Mouse (Mus musculus) MEL (cell line): ENCODE data around the gene Unc93b1. TPM values are rescaled to one million over a fixed set of nuclear protein-coding genes. Genes with fewer than 3 reads are reported as not detected.

ENCODE experiments used
- DNase-seq: peaks from one replicate; pipeline ENCODE4 v3.0.0; 2011; ENCODE audit warnings: low read depth, low spot score
- H3K27ac ChIP-seq: 2 replicates; pipeline ENCODE4 v1.5.1; 2012; ENCODE audit warnings: low read depth, mild to moderate bottlenecking, control low read depth, low read length, moderate library complexity; ENCODE audit not compliant: control insufficient read depth
- H3K27me3 ChIP-seq, 2 experiments: fragments of 150-350 bp in 1 of 2; sonication (generic) in 1 of 2; 2 replicates each; pipeline ENCODE4 v1.6.1; 2012; ENCODE audit warnings: low read length in 2 of 2, mild to moderate bottlenecking in 2 of 2, improper control_type of control experiment in 1 of 2, moderate library complexity in 1 of 2; ENCODE audit not compliant: insufficient read depth in 2 of 2, control insufficient read depth in 1 of 2
- H3K36me3 ChIP-seq, 2 experiments: 2 replicates each; pipeline ENCODE4 v1.6.1; 2012 to 2014; ENCODE audit warnings: low read length in 2 of 2, improper control_type of control experiment in 1 of 2, inconsistent platforms in 1 of 2, mild to moderate bottlenecking in 1 of 2; ENCODE audit not compliant: insufficient read depth in 2 of 2, control insufficient read depth in 1 of 2
- H3K4me1 ChIP-seq, 2 experiments: fragments of 150-350 bp in 1 of 2; sonication (generic) in 1 of 2; 2 replicates each; pipeline ENCODE4 v1.6.1; 2012; ENCODE audit warnings: low read length in 2 of 2, improper control_type of control experiment in 1 of 2, mild to moderate bottlenecking in 1 of 2; ENCODE audit not compliant: insufficient read depth in 2 of 2, control insufficient read depth in 1 of 2
- H3K4me3 ChIP-seq, 2 experiments: fragments of 150-350 bp in 1 of 2; sonication (generic) in 1 of 2; 2 replicates each; pipeline ENCODE4 v1.5.1; 2012; ENCODE audit warnings: low read depth in 2 of 2, low read length in 2 of 2, mild to moderate bottlenecking in 2 of 2, moderate library complexity in 2 of 2, control low read depth in 1 of 2, improper control_type of control experiment in 1 of 2; ENCODE audit not compliant: control insufficient read depth in 1 of 2, insufficient read depth in 1 of 2
- H3K79me2 ChIP-seq: 2 replicates; pipeline ENCODE4 v1.6.1; 2012; ENCODE audit warnings: mild to moderate bottlenecking, low read length, moderate library complexity; ENCODE audit not compliant: control insufficient read depth, poor library complexity, insufficient read depth
- H3K9ac ChIP-seq: 2 replicates; pipeline ENCODE4 v1.6.1; 2012; ENCODE audit warnings: low read depth, mild to moderate bottlenecking, control low read depth, low read length, moderate library complexity; ENCODE audit not compliant: control insufficient read depth, poor library complexity, severe bottlenecking
- H3K9me3 ChIP-seq: fragments of 150-350 bp; sonication (generic); replicated peaks from 2 replicates; pipeline ENCODE4 v1.6.1; 2012; ENCODE audit warnings: mild to moderate bottlenecking, low read length, improper control_type of control experiment, moderate library complexity; ENCODE audit not compliant: insufficient read depth
- CHD1 ChIP-seq: IDR thresholded peaks from 2 replicates; pipeline ENCODE4 v1.6.1; 2012; ENCODE audit warnings: low read depth, mild to moderate bottlenecking, inconsistent platforms, low read length, improper control_type of control experiment
- CTCF ChIP-seq, 3 experiments: IDR thresholded peaks in 2 of 3; conservative IDR thresholded peaks in 1 of 3; 2 replicates each; pipeline ENCODE4 v1.5.1; 2011 to 2012; ENCODE audit warnings: low read length in 3 of 3, low read depth in 2 of 3, mild to moderate bottlenecking in 2 of 3, improper control_type of control experiment in 1 of 3, inconsistent platforms in 1 of 3, mixed read lengths in 1 of 3, moderate library complexity in 1 of 3; ENCODE audit not compliant: control insufficient read depth in 1 of 3, insufficient read depth in 1 of 3, poor library complexity in 1 of 3, severe bottlenecking in 1 of 3
- ELF1 ChIP-seq: IDR thresholded peaks from 2 replicates; pipeline ENCODE4 v1.6.1; 2014; ENCODE audit warnings: low read depth, mild to moderate bottlenecking, inconsistent platforms, low read length, improper control_type of control experiment, moderate library complexity
- ETS1 ChIP-seq: IDR thresholded peaks from 2 replicates; pipeline ENCODE4 v1.6.1; 2012; ENCODE audit warnings: low read depth, mild to moderate bottlenecking, inconsistent platforms, low read length, improper control_type of control experiment, moderate library complexity
- GATA1 ChIP-seq: IDR thresholded peaks from 2 replicates; pipeline ENCODE4 v1.6.1; 2011; ENCODE audit warnings: low read depth, low read length, improper control_type of control experiment
- HCFC1 ChIP-seq: IDR thresholded peaks from 2 replicates; pipeline ENCODE4 v1.6.1; 2012; ENCODE audit warnings: low read depth, mild to moderate bottlenecking, inconsistent platforms, low read length, improper control_type of control experiment, moderate library complexity
- JUND ChIP-seq: IDR thresholded peaks from 2 replicates; pipeline ENCODE4 v1.6.1; 2011; ENCODE audit warnings: low read depth, mild to moderate bottlenecking, improper control_type of control experiment, low read length
- MAFK ChIP-seq: IDR thresholded peaks from 2 replicates; pipeline ENCODE4 v1.6.1; 2011; ENCODE audit warnings: low read depth, mild to moderate bottlenecking, low read length, improper control_type of control experiment, borderline replicate concordance
- MEF2A ChIP-seq: IDR thresholded peaks from 2 replicates; pipeline ENCODE4 v1.6.1; 2014; ENCODE audit warnings: low read depth, mild to moderate bottlenecking, inconsistent platforms, low read length, improper control_type of control experiment; ENCODE audit not compliant: poor library complexity, insufficient replicate concordance, severe bottlenecking; ENCODE audit errors: extremely low read depth
- NELFE ChIP-seq: IDR thresholded peaks from 2 replicates; pipeline ENCODE4 v1.6.1; 2011; ENCODE audit warnings: low read depth, low read length, improper control_type of control experiment
- POLR2A ChIP-seq, 2 experiments: IDR thresholded peaks; 2 replicates each; pipeline ENCODE4 v1.6.1; 2011 to 2012; ENCODE audit warnings: low read length in 2 of 2, mild to moderate bottlenecking in 2 of 2, control low read depth in 1 of 2, improper control_type of control experiment in 1 of 2, low read depth in 1 of 2, moderate library complexity in 1 of 2; ENCODE audit not compliant: control insufficient read depth in 1 of 2, insufficient read depth in 1 of 2, poor library complexity in 1 of 2
- POLR2AphosphoS2 ChIP-seq: IDR thresholded peaks from 2 replicates; pipeline ENCODE4 v1.6.1; 2011; ENCODE audit warnings: low read length, improper control_type of control experiment
- SIN3A ChIP-seq: IDR thresholded peaks from 2 replicates; pipeline ENCODE4 v1.6.1; 2012; ENCODE audit warnings: low read length, improper control_type of control experiment, inconsistent platforms
- TBP ChIP-seq: IDR thresholded peaks from 2 replicates; pipeline ENCODE4 v1.8.0; 2011; ENCODE audit warnings: low read depth, low read length, improper control_type of control experiment
- ZMIZ1 ChIP-seq: IDR thresholded peaks from 2 replicates; pipeline ENCODE4 v1.6.1; 2012; ENCODE audit warnings: low read depth, mild to moderate bottlenecking, inconsistent platforms, low read length, improper control_type of control experiment, moderate library complexity
- polyA plus RNA-seq, 2 experiments: library from polyadenylated mRNA; stranded (reverse) in 1 of 2; unstranded in 1 of 2; fragments of >175 nt in 1 of 2; fragments of >200 nt in 1 of 2; gene quantifications; 2 replicates each; pipeline versions ENCODE4 v1.2.1 to v1.2.4; 2012; ENCODE audit warnings: low replicate concordance in 2 of 2, low read depth in 1 of 2; ENCODE audit not compliant: insufficient read length in 2 of 2, insufficient read depth in 1 of 2, missing spikeins in 1 of 2
- total RNA-seq: library from RNA; depleted of rRNA; stranded (reverse); fragments of 300-350 nt; gene quantifications from 2 replicates; pipeline ENCODE4 v1.2.3, GENCODE M21; 2012

Unc93b1 gene
- total and polyA plus RNA-seq, 3 experiments, result 4.7 to 8.2 TPM; not detected in 1

DNA sequence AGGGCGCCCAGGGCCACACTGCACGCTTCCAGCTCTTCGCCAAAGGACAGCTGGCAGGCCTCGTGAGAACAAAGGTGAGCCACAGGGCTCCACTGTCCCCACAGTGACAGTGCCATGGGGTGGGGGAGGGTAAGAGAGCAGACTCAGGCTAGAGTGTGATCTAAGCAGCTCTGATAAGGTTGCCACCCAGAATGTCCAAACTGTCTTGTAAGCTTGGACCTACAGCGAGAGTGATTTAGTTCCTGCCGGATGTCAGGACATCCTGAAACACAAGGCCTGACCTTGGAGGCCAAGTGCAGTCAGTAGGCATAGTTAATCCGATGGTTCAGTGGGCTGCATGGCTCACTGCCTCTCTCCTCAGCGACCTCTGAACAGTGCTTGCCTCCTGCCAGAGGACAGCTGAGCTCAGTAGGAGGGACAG lies 50.3 kb downstream of the Unc93b1 start:
- Histone ChIP-seq H3K4me1 (peaks cover 0 to 8% of the 10 kb centered on the region in 2 experiments; a peak in 2 of 4 replicates), H3K36me3 (no peaks in the 10 kb centered on the region; a peak in 1 of 4 replicates), H3K9ac (no peak overlapping the region), H3K27ac (no peak overlapping the region), H3K79me2 (no peaks in the 10 kb centered on the region), H3K4me3 (no peak overlapping the region), H3K9me3 (no peaks in the 10 kb centered on the region), H3K27me3 (no peaks in the 10 kb centered on the region; a peak in 1 of 4 replicates)
- DNase-seq, result no peak
- TF ChIP-seq SIN3A, result no peak
- TF ChIP-seq JUND, result no peak
- TF ChIP-seq GATA1, result no peak
- TF ChIP-seq, all 39 proteins: peak for 0

DNA sequence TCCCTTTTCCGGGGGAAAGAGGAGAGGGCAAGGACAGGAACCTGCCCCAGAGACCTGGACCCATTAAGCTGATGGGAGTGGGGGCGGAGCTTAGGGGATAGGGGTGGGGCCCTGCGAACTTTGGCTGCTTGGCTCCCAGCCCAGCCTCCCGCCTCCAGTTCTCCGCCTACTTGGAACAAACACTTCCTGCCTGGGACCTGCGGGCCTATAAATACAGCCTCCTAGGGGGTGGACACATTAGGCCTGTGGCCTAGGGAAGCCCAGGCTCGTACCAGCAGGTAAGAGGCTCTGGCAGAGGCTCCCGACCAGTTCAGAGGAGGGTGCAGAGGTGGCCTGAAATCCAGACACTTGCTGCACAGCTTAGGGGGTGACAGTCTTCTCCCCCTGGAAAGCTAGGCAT lies 51.3 kb downstream of the Unc93b1 start, which contains the start of gene Acy3:
Acy3 (plus strand) TSS at position 237 of the 400 bp plus-strand sequence.
- Histone ChIP-seq H3K36me3 (no peaks in the 10 kb centered on the region; a peak in 1 of 4 replicates), H3K27ac (no peak within 1 kb of the TSS), H3K27me3 (no peaks in the 10 kb centered on the region; a peak in 1 of 4 replicates), H3K9me3 (no peaks in the 10 kb centered on the region), H3K79me2 (no peaks in the 10 kb centered on the region), H3K9ac (peak within 1 kb of the TSS; percentile 67), H3K4me1 (peaks cover 0 to 8% of the 10 kb centered on the region in 2 experiments; a peak in 2 of 4 replicates), H3K4me3 (peak within 1 kb of the TSS; percentile 31 to 65)
- peak; percentile 86 for DNase-seq
- TF ChIP-seq MEF2A (no peak), SIN3A (0 out of 2 replicates have a peak, but pooled peaks have one; percentile 24), MAFK (no peak), TBP (peak; percentile 93), ZMIZ1 (peak; percentile 90), CHD1 (no peak), ELF1 (peak; percentile 68), HCFC1 (peak; percentile 68), NELFE (peak; percentile 89), JUND (no peak), ETS1 (no peak), POLR2A (IDR thresholded peaks at IDR 0.05; ENCODE audit: control insufficient read depth in 1 of 2, insufficient read depth in 1 of 2, low read depth in 1 of 2, low read length in 2 of 2, poor library complexity in 1 of 2) (peak; percentile 93 to 95), CTCF (IDR thresholded peaks at IDR 0.05 in 2 of 3, conservative IDR thresholded peaks at IDR 0.05 in 1 of 3; ENCODE audit: control insufficient read depth in 1 of 3, insufficient read depth in 1 of 3, low read depth in 2 of 3, low read length in 3 of 3, poor library complexity in 1 of 3, severe bottlenecking in 1 of 3) (no peak), POLR2AphosphoS2 (peak; percentile 55; the same call in 1 of the 2 replicates)
